Mouse (Mus musculus) brain, embryonic 14.5 days (tissue): ENCODE measurements around the gene Mybphl.

Experiments
- CTCF ChIP-seq: fragments of 200-500 bp; IDR thresholded peaks from 2 replicates; pipeline ENCODE4 v1.5.1; 2012; ENCODE audit warnings: inconsistent platforms, mild to moderate bottlenecking, moderate library complexity, borderline replicate concordance; ENCODE audit not compliant: insufficient read depth, insufficient read length; ENCODE audit errors: extremely low read depth
- POLR2A ChIP-seq: fragments of 200-500 bp; IDR thresholded peaks from 2 replicates; pipeline ENCODE4 v1.6.1; 2012; ENCODE audit warnings: mild to moderate bottlenecking, inconsistent platforms, borderline replicate concordance; ENCODE audit not compliant: poor library complexity, insufficient read depth, insufficient read length, severe bottlenecking; ENCODE audit errors: extremely low read depth

- TF ChIP-seq CTCF = no peak
- no peak for TF ChIP-seq POLR2A
Observed at GRCm38 (mm10) chr3:108328441-108328841, 36.3 kb upstream of the Mybphl start.
